Mouse (Mus musculus): ENCODE results near the gene Lce6a. TPM values are rescaled to one million over a fixed set of nuclear protein-coding genes. Genes with fewer than 3 reads are reported as not detected.

Gene Lce6a
- polyA plus RNA-seq (2015; fragmentation: Nextera tagmentation; extraction: Ambion mirVana), result 0.15 TPM in 1 of 2 replicates, not detected in the other

- ATAC-seq (ENCODE audit: insufficient read depth), result no peak
- no peaks in the 10 kb centered on the region for H3K4me1 ChIP-seq (replicated peaks)
- H3K9me3 ChIP-seq (replicated peaks), result no peaks in the 10 kb centered on the region
- H3K36me3 ChIP-seq (replicated peaks), result no peaks in the 10 kb centered on the region
- H3K27me3 ChIP-seq, result no peaks in the 10 kb centered on the region
- no peak within 1 kb of the TSS for H3K4me2 ChIP-seq
- no peak within 1 kb of the TSS for H3K27ac ChIP-seq (replicated peaks)
- H3K9ac ChIP-seq, result no peak within 1 kb of the TSS
- no peak within 1 kb of the TSS for H3K4me3 ChIP-seq (replicated peaks)
- 55% methylated on average over 2 of the region's 2 CpGs for WGBS (ENCODE audit: insufficient replicate concordance)
Observed at GRCm38 (mm10) chr3:92621560-92621959, at the start of gene Lce6a. TSS of gene Lce6a (minus strand) at chr3:92621660.

DNA sequence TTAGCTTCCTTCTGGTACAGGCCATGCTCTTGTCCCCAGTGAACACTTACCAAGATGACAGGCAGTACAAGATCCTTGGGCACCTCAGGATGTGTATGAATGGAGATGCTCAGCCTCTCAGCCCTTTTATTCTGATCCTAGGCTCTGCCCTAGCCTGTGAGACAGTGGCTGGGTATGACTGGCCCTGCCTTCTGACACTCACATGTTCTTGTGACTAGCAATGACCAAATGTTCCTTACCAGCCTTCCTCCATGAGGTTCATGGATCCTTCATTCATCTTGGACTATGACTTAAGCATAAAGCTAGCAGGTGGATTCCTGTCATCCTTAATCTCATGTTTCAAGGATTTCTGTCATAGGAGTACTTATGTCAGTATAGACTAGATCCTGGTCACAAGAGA, 48.8 kb upstream of the Lce6a start, which contains the start of gene Lce1a2:
TSS of gene Lce1a2 (minus strand) at position 101 of the 400 bp plus-strand sequence.
- Histone ChIP-seq H3K36me3 (replicated peaks) (no peaks in the 10 kb centered on the region), H3K4me3 (replicated peaks) (no peak within 1 kb of the TSS), H3K27ac (replicated peaks) (no peak within 1 kb of the TSS), H3K4me1 (replicated peaks) (no peaks in the 10 kb centered on the region), H3K9me3 (replicated peaks) (no peaks in the 10 kb centered on the region), H3K4me2 (no peak within 1 kb of the TSS), H3K9ac (no peak within 1 kb of the TSS), H3K27me3 (no peaks in the 10 kb centered on the region)
- ATAC-seq (ENCODE audit: insufficient read depth), result no peak

DNA sequence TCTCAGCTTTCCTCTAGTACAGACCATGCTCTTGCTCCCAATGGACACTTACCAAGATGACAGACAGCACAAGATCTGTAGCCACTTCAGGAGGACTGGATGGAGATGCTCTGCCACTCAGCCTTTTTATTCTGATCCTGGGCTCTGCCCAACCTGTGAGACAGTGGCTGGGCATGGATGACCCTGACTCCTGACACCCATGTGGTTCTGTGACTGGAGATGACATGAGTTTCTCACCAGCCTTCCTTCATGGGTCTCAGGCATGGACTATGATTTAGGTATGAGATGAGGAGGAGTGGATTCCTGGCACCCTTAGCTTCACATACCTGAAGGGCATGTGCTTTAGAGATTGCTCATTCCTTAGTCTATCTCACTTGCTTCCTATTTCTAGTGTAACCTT, 35.4 kb upstream of the Lce6a start, which contains the start of gene Lce1b:
TSS of gene Lce1b (minus strand) at position 101 of the 400 bp plus-strand sequence.
- Histone ChIP-seq H3K4me2 (no peak within 1 kb of the TSS), H3K9ac (no peak within 1 kb of the TSS), H3K9me3 (replicated peaks) (no peaks in the 10 kb centered on the region), H3K27ac (replicated peaks) (no peak within 1 kb of the TSS), H3K36me3 (replicated peaks) (no peaks in the 10 kb centered on the region), H3K4me1 (replicated peaks) (no peaks in the 10 kb centered on the region), H3K4me3 (replicated peaks) (no peak within 1 kb of the TSS), H3K27me3 (no peaks in the 10 kb centered on the region)
- no peak for ATAC-seq (ENCODE audit: insufficient read depth)

GRCm38 (mm10) chr3:92648207-92648606, 26.7 kb upstream of the Lce6a start, which contains the start of gene Lce1a1:
TSS of gene Lce1a1 (minus strand) at chr3:92648307.
- Histone ChIP-seq H3K4me3 (replicated peaks) (no peak within 1 kb of the TSS), H3K4me1 (replicated peaks) (no peaks in the 10 kb centered on the region), H3K4me2 (no peak within 1 kb of the TSS), H3K36me3 (replicated peaks) (no peaks in the 10 kb centered on the region), H3K9ac (no peak within 1 kb of the TSS), H3K9me3 (replicated peaks) (no peaks in the 10 kb centered on the region), H3K27me3 (no peaks in the 10 kb centered on the region), H3K27ac (replicated peaks) (no peak within 1 kb of the TSS)
- no peak for ATAC-seq (ENCODE audit: insufficient read depth)
- WGBS (ENCODE audit: insufficient replicate concordance), result 56% methylated on average over 1 of the region's 1 CpGs

DNA sequence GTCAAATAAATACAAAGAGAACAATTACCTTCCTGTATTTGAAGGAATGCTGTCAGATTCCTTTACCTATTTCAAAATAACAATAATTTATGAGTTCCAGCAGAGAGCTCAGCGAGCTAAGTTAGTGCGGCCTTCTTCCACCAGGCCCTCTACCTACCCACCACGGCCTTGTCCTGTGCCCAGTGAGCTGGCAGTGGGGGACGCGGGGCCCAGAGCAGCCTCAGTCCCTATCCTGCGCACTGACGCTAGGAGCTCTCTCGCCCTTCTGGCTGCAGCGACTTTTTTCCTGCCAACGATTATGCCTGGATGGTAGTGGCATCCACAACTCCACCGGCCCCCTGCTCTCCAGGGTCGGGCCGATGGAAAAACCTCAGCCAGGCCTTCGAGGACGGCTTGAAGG, 18.4 kb upstream of the Lce6a start:
- no peak overlapping the region for H3K4me3 ChIP-seq (replicated peaks)
- no peak overlapping the region for H3K9ac ChIP-seq
- H3K27ac ChIP-seq (replicated peaks), result no peak overlapping the region
- H3K4me2 ChIP-seq, result no peak overlapping the region
- no peaks in the 10 kb centered on the region for H3K36me3 ChIP-seq (replicated peaks)
- no peaks in the 10 kb centered on the region for H3K27me3 ChIP-seq
- 77% methylated on average over 15 of the region's 15 CpGs for WGBS (ENCODE audit: insufficient replicate concordance)
- H3K4me1 ChIP-seq (replicated peaks), result no peaks in the 10 kb centered on the region
- H3K9me3 ChIP-seq (replicated peaks), result no peaks in the 10 kb centered on the region
- no peak for ATAC-seq (ENCODE audit: insufficient read depth)

GRCm38 (mm10) chr3:92638653-92638991, 17.2 kb upstream of the Lce6a start:
- no peak for ATAC-seq (ENCODE audit: insufficient read depth)
- Histone ChIP-seq H3K4me2 (no peak overlapping the region), H3K9ac (no peak overlapping the region), H3K27me3 (no peaks in the 10 kb centered on the region), H3K4me3 (replicated peaks) (no peak overlapping the region), H3K36me3 (replicated peaks) (no peaks in the 10 kb centered on the region), H3K27ac (replicated peaks) (no peak overlapping the region), H3K9me3 (replicated peaks) (no peaks in the 10 kb centered on the region), H3K4me1 (replicated peaks) (no peaks in the 10 kb centered on the region)
- WGBS (ENCODE audit: insufficient replicate concordance), result 60% methylated on average over 3 of the region's 3 CpGs

DNA sequence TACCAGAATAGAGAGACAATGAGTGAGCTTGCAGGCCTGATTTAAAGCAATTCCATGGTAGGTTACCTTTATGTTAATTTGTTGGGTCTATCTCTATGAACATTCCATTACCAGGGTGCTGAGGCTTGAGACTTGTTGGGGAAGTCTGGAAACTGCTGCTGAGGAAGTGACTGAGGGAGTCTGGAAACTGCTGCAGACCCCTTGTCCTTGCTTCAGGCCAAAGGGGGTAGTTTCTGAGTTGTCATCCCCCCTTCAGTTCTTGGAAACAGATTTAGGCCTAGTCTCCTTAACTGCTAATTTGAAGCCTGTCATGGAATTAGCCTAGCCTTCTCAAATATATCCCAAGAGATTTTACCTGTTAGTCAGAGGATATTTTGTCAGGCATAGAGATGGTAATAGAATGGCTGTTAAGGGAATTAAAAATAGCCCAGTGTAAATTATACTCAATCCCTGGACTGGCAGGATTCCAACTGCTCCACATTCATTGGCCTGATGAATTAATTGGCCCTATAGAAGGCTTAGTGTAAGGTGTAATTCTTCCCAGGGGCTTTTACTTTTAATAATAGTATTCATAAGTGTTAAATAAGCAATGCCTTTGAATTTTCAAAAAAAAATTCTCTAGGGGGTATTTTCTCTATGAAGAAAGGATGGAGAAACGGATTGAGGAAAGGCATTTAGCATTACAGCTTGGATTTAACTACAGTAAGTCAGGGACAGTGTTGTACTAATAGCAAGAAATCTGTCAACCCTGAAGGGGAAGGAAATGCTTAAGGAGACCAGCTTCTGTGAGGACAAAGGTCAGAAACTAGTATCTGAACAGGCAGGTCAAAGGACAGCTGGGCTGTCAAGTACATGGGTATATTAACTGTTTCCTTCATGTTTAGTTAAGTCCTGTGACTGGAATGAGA, 16.5 kb upstream of the Lce6a start:
- H3K4me3 ChIP-seq (replicated peaks), result no peak overlapping the region
- H3K27ac ChIP-seq (replicated peaks), result no peak overlapping the region
- H3K9ac ChIP-seq, result no peak overlapping the region
- H3K36me3 ChIP-seq (replicated peaks), result no peaks in the 10 kb centered on the region
- ATAC-seq (ENCODE audit: insufficient read depth), result no peak
- H3K4me1 ChIP-seq (replicated peaks), result no peaks in the 10 kb centered on the region
- H3K4me2 ChIP-seq, result no peak overlapping the region
- 30% methylated on average over 1 of the region's 1 CpGs for WGBS (ENCODE audit: insufficient replicate concordance)
- H3K9me3 ChIP-seq (replicated peaks), result no peaks in the 10 kb centered on the region
- H3K27me3 ChIP-seq, result no peaks in the 10 kb centered on the region

DNA sequence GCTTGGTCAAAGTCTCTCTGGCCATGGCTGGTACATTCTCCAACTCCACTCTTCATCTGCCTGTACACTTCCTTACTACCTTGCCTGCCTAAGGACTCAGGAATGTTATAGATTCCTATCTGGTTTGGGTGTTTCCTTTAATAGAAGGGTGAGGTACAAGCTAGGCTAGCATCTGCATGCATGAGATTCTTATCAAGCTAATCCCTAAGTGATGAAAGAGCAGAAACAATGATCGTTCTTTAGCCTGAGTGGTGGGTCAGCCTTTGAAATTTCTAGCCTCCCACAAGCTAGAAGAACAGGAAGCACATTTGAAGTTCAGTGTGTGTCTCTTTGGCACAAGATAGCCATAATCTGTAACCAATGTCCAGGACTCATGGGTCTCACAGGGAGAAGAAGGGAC, 11.7 kb downstream of the Lce6a start:
- Histone ChIP-seq H3K9ac (no peak overlapping the region), H3K27me3 (no peaks in the 10 kb centered on the region), H3K36me3 (replicated peaks) (no peaks in the 10 kb centered on the region), H3K4me2 (no peak overlapping the region), H3K27ac (replicated peaks) (no peak overlapping the region), H3K9me3 (replicated peaks) (no peaks in the 10 kb centered on the region), H3K4me1 (replicated peaks) (no peaks in the 10 kb centered on the region), H3K4me3 (replicated peaks) (no peak overlapping the region)
- ATAC-seq (ENCODE audit: insufficient read depth), result no peak
- WGBS (ENCODE audit: insufficient replicate concordance), result 34% methylated on average over 1 of the region's 1 CpGs

GRCm38 (mm10) chr3:92607392-92607791, 14.1 kb downstream of the Lce6a start, which contains the start of gene 2210017I01Rik:
TSS of gene 2210017I01Rik (minus strand) at chr3:92607492.
- Histone ChIP-seq H3K27me3 (no peaks in the 10 kb centered on the region), H3K4me1 (replicated peaks) (no peaks in the 10 kb centered on the region), H3K4me2 (no peak within 1 kb of the TSS), H3K4me3 (replicated peaks) (no peak within 1 kb of the TSS), H3K27ac (replicated peaks) (no peak within 1 kb of the TSS), H3K9me3 (replicated peaks) (no peaks in the 10 kb centered on the region), H3K9ac (no peak within 1 kb of the TSS), H3K36me3 (replicated peaks) (no peaks in the 10 kb centered on the region)
- ATAC-seq (ENCODE audit: insufficient read depth), result no peak

- H3K4me1 ChIP-seq (replicated peaks), result no peaks in the 10 kb centered on the region
- H3K9ac ChIP-seq, result no peak overlapping the region
- no peak overlapping the region for H3K4me2 ChIP-seq
- H3K27me3 ChIP-seq, result no peaks in the 10 kb centered on the region
- 16% methylated on average over 1 of the region's 1 CpGs for WGBS (ENCODE audit: insufficient replicate concordance)
- no peaks in the 10 kb centered on the region for H3K9me3 ChIP-seq (replicated peaks)
- no peak for ATAC-seq (ENCODE audit: insufficient read depth)
- H3K27ac ChIP-seq (replicated peaks), result no peak overlapping the region
- no peak overlapping the region for H3K4me3 ChIP-seq (replicated peaks)
- H3K36me3 ChIP-seq (replicated peaks), result no peaks in the 10 kb centered on the region
Observed at GRCm38 (mm10) chr3:92602169-92602568, 19.3 kb downstream of the Lce6a start.

DNA sequence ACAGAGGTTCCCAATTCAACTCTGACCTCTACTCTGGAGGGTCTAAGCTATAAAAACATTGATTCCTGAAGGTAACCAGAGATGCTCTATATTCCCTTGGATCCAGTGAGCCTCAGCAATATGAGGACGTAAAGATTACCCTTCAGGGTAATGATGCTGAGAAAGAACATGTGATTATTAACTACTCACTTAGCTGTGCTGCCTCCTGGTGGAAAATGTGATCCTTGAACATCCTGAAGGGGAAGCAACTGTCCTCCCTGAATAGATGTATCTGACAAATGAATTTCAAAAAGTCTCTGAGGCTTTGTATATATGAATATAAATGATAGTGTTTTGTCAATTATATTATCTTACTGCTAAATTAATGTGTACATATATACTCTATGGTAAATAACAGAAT, 21.0 kb downstream of the Lce6a start:
- Histone ChIP-seq H3K27ac (replicated peaks) (no peak overlapping the region), H3K4me2 (no peak overlapping the region), H3K36me3 (replicated peaks) (no peaks in the 10 kb centered on the region), H3K9ac (no peak overlapping the region), H3K4me3 (replicated peaks) (no peak overlapping the region), H3K9me3 (replicated peaks) (no peaks in the 10 kb centered on the region), H3K27me3 (no peaks in the 10 kb centered on the region), H3K4me1 (replicated peaks) (no peaks in the 10 kb centered on the region)
- 41% methylated on average over 1 of the region's 1 CpGs for WGBS (ENCODE audit: insufficient replicate concordance)
- ATAC-seq (ENCODE audit: insufficient read depth), result no peak

DNA sequence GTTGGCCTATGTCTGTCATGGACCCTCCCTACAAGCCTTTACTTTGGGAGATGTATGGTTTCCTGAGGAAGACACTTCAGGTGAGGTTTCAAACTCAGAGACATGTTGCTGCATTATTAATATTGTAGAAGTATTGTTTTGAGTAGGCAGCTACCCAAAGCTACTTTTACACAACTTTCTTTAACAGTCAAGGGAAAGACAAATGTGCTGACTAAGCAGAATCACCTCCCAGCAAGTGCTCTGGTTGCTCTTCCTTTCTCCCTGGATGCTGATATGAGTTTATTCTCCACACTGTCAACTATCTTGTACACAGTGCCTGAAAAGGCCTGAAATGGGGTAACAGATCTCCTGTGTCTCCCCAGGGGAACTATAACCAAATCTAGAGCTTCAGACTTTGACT, 21.5 kb downstream of the Lce6a start:
- Histone ChIP-seq H3K4me2 (no peak overlapping the region), H3K27ac (replicated peaks) (no peak overlapping the region), H3K4me1 (replicated peaks) (no peaks in the 10 kb centered on the region), H3K9me3 (replicated peaks) (no peaks in the 10 kb centered on the region), H3K9ac (no peak overlapping the region), H3K36me3 (replicated peaks) (no peaks in the 10 kb centered on the region), H3K27me3 (no peaks in the 10 kb centered on the region), H3K4me3 (replicated peaks) (no peak overlapping the region)
- no peak for ATAC-seq (ENCODE audit: insufficient read depth)
